Mouse (Mus musculus) layer of hippocampus, postnatal 14 days (tissue): ENCODE data around the gene March10. TPM values are rescaled to one million over a fixed set of nuclear protein-coding genes. Genes with fewer than 3 reads are reported as not detected.

Experiments
- DNase-seq, 2 experiments: peaks; one replicate each; pipeline ENCODE4 v3.0.0; 2021 to 2022; ENCODE audit warnings: low spot score in 2 of 2, mixed read lengths in 1 of 2
- total RNA-seq, 2 experiments: library from RNA; stranded (reverse); gene quantifications; 2 replicates each; pipeline ENCODE4 v1.2.3; 2021

The March10 gene
- total RNA-seq, 2 experiments from 2014 or later: 0.67 TPM

GRCm38 (mm10) chr11:105409408-105409807 is 47.1 kb downstream of the March10 start:
- DNase-seq: no peak

- no peak for DNase-seq
Observed at GRCm38 (mm10) chr11:105407846-105408441, 48.6 kb downstream of the March10 start.

GRCm38 (mm10) chr11:105402355-105402754 is 54.2 kb downstream of the March10 start:
- no peak for DNase-seq

GRCm38 (mm10) chr11:105390290-105390689 is 66.2 kb downstream of the March10 start:
- no peak for DNase-seq

- DNase-seq: peak in 1 of 2 experiments; percentile 62
Observed at GRCm38 (mm10) chr11:105388636-105389035, 67.9 kb downstream of the March10 start.

- DNase-seq: no peak
Observed at GRCm38 (mm10) chr11:105385266-105385665, 71.3 kb downstream of the March10 start.

GRCm38 (mm10) chr11:105375821-105376235 is 80.7 kb downstream of the March10 start:
- DNase-seq: no peak

GRCm38 (mm10) chr11:105374526-105375175 is 81.9 kb downstream of the March10 start:
- DNase-seq: no peak

GRCm38 (mm10) chr11:105373881-105374280 is 82.7 kb downstream of the March10 start:
- DNase-seq: no peak

- DNase-seq: no peak
Observed at GRCm38 (mm10) chr11:105371818-105372217, 84.7 kb downstream of the March10 start.

GRCm38 (mm10) chr11:105369526-105370386 is 86.8 kb downstream of the March10 start:
- DNase-seq: no peak

GRCm38 (mm10) chr11:105368833-105369232 is 87.7 kb downstream of the March10 start:
- DNase-seq: no peak

GRCm38 (mm10) chr11:105367163-105367562 is 89.4 kb downstream of the March10 start:
- DNase-seq: no peak

GRCm38 (mm10) chr11:105366051-105366450 is 90.5 kb downstream of the March10 start:
- no peak for DNase-seq

- no peak for DNase-seq
Observed at GRCm38 (mm10) chr11:105365611-105366010, 90.9 kb downstream of the March10 start.

GRCm38 (mm10) chr11:105364386-105365065 is 92.0 kb downstream of the March10 start:
- peak; percentile 35 to 50 for DNase-seq

GRCm38 (mm10) chr11:105363598-105364385 is 92.7 kb downstream of the March10 start:
- peak; percentile 32 to 57 for DNase-seq

GRCm38 (mm10) chr11:105362946-105363597 is 93.5 kb downstream of the March10 start:
- peak; percentile 82 to 89 for DNase-seq

GRCm38 (mm10) chr11:105362041-105362765 is 94.3 kb downstream of the March10 start:
- DNase-seq: peak; percentile 24 to 57
